In the genomic region with DNA sequence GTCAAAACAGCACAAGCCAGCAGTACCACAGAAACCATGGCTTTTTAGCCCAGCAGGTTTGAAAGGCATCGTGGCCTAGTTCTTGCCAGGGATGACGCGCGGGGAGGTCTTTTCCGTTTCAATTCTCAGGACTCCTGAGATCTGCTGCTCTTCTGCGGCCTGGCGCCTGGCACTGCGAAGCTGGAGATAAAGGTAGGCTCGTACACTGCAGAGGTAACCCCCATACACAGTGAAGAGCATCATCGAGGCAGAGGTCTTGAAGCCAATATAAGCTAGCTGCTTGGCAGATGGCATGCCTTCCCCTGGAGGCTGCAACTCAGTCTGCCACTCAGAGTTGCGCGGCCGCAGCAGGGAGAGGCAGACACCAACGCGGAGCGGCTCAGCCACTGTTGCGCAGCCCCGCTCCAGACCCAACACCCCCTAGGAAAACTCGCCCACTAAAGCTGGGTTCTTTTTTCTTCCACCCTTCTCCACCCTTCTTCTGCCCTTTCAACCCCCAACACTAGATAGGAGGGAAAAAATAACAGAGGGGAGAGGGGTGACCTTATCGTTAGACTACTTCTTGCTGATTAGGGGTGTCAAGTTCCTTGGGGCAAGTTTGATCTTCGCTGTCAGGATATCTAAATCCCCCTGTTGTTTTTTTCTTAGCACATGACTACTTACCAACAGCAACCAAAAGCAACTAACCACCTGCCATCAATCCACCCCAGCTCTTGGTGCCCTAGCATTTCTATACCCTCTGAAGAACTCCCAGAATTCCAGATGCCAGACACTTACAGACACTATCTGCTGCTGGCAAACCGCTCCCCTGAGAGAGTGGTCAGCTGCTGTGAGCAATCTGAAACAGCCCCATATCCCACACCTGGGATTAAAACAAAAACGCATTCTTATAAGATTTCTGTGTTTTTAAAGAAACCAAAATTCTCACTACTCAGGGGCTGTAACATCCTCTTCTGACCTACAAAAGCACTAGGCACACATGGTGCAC, we compare ENCODE assay signal across 29 mouse cellular contexts. TPM values are rescaled to one million over a fixed set of nuclear protein-coding genes. Genes with fewer than 3 reads are reported as not detected.
DNase-seq lines count a peak whose midpoint lies in the region; ATAC-seq and TF ChIP-seq lines count a peak whose summit lies in the region.
"Had no signal": no experiment of that assay in that cellular context is flagged by ENCODE, and none has a peak within 500 bp of the region (broad histone marks: within the 10 kb centered on the region; RNA-seq: fewer than 3 reads in every experiment).

No protein-coding gene starts in this region.

- peak overlapping the region; percentile 54 for H3K4me2 ChIP-seq in heart, embryonic 12.5 days
- no peak overlapping the region for H3K4me2 ChIP-seq in liver, embryonic 14.5 days (ENCODE audit: low read depth)
- no peak overlapping the region for H3K4me2 ChIP-seq in hindbrain, embryonic 11.5 days (replicated peaks; ENCODE audit: low read depth, low read length)
- H3K4me2 ChIP-seq: limb, embryonic 13.5 days had no signal

- peaks cover 23% of the 10 kb centered on the region; the same call in 1 of the 2 replicates for H3K36me3 ChIP-seq in heart, embryonic 12.5 days
- peaks cover 11% of the 10 kb centered on the region for H3K36me3 ChIP-seq in liver, embryonic 14.5 days (replicated peaks; ENCODE audit: control insufficient read depth, insufficient read depth, low read depth)
- no peaks in the 10 kb centered on the region for H3K36me3 ChIP-seq in hindbrain, embryonic 11.5 days (ENCODE audit: control insufficient read depth, insufficient read depth, low read length)

- H3K4me3 ChIP-seq in heart, embryonic 12.5 days, result peak overlapping the region; percentile 17; the same call in 1 of the 2 replicates
- H3K4me3 ChIP-seq in layer of hippocampus, adult 2 months, result no peak overlapping the region
- H3K4me3 ChIP-seq in liver, embryonic 14.5 days (ENCODE audit: insufficient read depth in 1 of 2, low read depth in 2 of 2, low read length in 2 of 2), result no peak overlapping the region
- no peak overlapping the region for H3K4me3 ChIP-seq in hindbrain, embryonic 11.5 days (ENCODE audit: low read depth, low read length)
- H3K4me3 ChIP-seq: forebrain, embryonic 10.5 days; limb, embryonic 13.5 days had no signal

- peaks cover 26% of the 10 kb centered on the region for H3K4me1 ChIP-seq in heart, embryonic 12.5 days (replicated peaks)
- H3K4me1 ChIP-seq in liver, embryonic 14.5 days (replicated peaks; ENCODE audit: control insufficient read depth in 2 of 2, insufficient read depth in 2 of 2, low read length in 1 of 2), result peaks cover 19 to 48% of the 10 kb centered on the region in 2 experiments
- H3K4me1 ChIP-seq in hindbrain, embryonic 11.5 days (replicated peaks; ENCODE audit: control insufficient read depth, insufficient read depth, low read length), result no peaks in the 10 kb centered on the region
- H3K4me1 ChIP-seq: forebrain, embryonic 10.5 days; limb, embryonic 13.5 days had no signal

- H3K27ac ChIP-seq in heart, embryonic 12.5 days (ENCODE audit: poor library complexity, severe bottlenecking), result peak overlapping the region; percentile 62
- H3K27ac ChIP-seq in layer of hippocampus, adult 2 months, result peak overlapping the region; percentile 70
- H3K27ac ChIP-seq in liver, embryonic 14.5 days, result no peak overlapping the region
- no peak overlapping the region for H3K27ac ChIP-seq in hindbrain, embryonic 11.5 days (ENCODE audit: low read depth, low read length)
- H3K27ac ChIP-seq: forebrain, embryonic 10.5 days; limb, embryonic 13.5 days had no signal

- ATAC-seq in heart, embryonic 12.5 days (ENCODE audit: insufficient number of reproducible peaks, low FRiP score), result peak; percentile 10; the same call in 1 of the 2 replicates
- ATAC-seq in liver, embryonic 14.5 days (ENCODE audit: insufficient read depth), result peak; percentile 11; the same call in 1 of the 2 replicates
- no peak for ATAC-seq in hindbrain, embryonic 11.5 days (ENCODE audit: low FRiP score)
- ATAC-seq: activated CD4-positive, CD25-positive, alpha-beta regulatory T cell, adult 4 months; forebrain, embryonic 16.5 days; hindbrain, embryonic 16.5 days; intestine, embryonic 16.5 days had no signal

- no peaks in the 10 kb centered on the region for H3K27me3 ChIP-seq in heart, embryonic 12.5 days (replicated peaks)
- H3K27me3 ChIP-seq in liver, embryonic 14.5 days (ENCODE audit: control insufficient read depth, insufficient read depth, low read length), result no peaks in the 10 kb centered on the region
- no peaks in the 10 kb centered on the region for H3K27me3 ChIP-seq in hindbrain, embryonic 11.5 days (ENCODE audit: control insufficient read depth, insufficient read depth, low read length)
- H3K27me3 ChIP-seq: limb, embryonic 13.5 days had no signal

- intact Hi-C loops in heart, postnatal 25 days (cut with DNase I), result no loop called here

- 0 out of 2 replicates have a peak overlapping the region, but pooled peaks have one; percentile 8 for H3K9ac ChIP-seq in heart, embryonic 12.5 days
- no peak overlapping the region for H3K9ac ChIP-seq in liver, embryonic 14.5 days (replicated peaks)
- H3K9ac ChIP-seq in hindbrain, embryonic 11.5 days (ENCODE audit: low read depth, low read length), result no peak overlapping the region
- H3K9ac ChIP-seq: limb, embryonic 13.5 days had no signal

- 35% methylated on average over 23 of the region's 23 CpGs for WGBS in heart, embryonic 12.5 days
- WGBS in liver, embryonic 14.5 days (ENCODE audit: insufficient replicate concordance), result 65% methylated on average over 23 of the region's 23 CpGs
- 91% methylated on average over 23 of the region's 23 CpGs for WGBS in hindbrain, embryonic 11.5 days

- H3K9me3 ChIP-seq in heart, embryonic 12.5 days (replicated peaks), result no peaks in the 10 kb centered on the region
- H3K9me3 ChIP-seq in liver, embryonic 14.5 days (ENCODE audit: control insufficient read depth, low read length), result no peaks in the 10 kb centered on the region
- no peaks in the 10 kb centered on the region for H3K9me3 ChIP-seq in hindbrain, embryonic 11.5 days (ENCODE audit: control insufficient read depth, low read length)
- H3K9me3 ChIP-seq: forebrain, embryonic 10.5 days; G1E; limb, embryonic 13.5 days had no signal

- TF ChIP-seq CTCF in layer of hippocampus, adult 2 months (conservative IDR thresholded peaks at IDR 0.05), result no peak
- no peak for TF ChIP-seq CTCF in liver, embryonic 14.5 days (IDR thresholded peaks at IDR 0.05; ENCODE audit: low read depth)

- TF ChIP-seq EP300 in liver, embryonic 14.5 days (IDR thresholded peaks at IDR 0.05; ENCODE audit: low read depth), result no peak

- no peak for DNase-seq in heart, postnatal 25 days (ENCODE audit: low spot score)
- DNase-seq in layer of hippocampus, adult 2 months (ENCODE audit: low spot score in 2 of 2), result no peak
- DNase-seq in layer of hippocampus, postnatal 14 days (ENCODE audit: low spot score in 2 of 2), result no peak
- DNase-seq in MEL-GATA-1-ER (ENCODE audit: extremely low read depth, low read depth), result peak; percentile 42
- DNase-seq in liver, embryonic 14.5 days (ENCODE audit: low read depth in 3 of 3, low spot score in 3 of 3), result no peak
- no peak for DNase-seq in thymus, postnatal 14 days
- DNase-seq in hindbrain, embryonic 11.5 days (ENCODE audit: low spot score), result no peak
- DNase-seq: adrenal gland, adult 8-10 months; cerebellum, adult 18-20 months; cerebellum, postnatal 14 days; gastrocnemius, postnatal 14 days; kidney, postnatal 36 days; lung, adult 2 months; lung, postnatal 14 days; midbrain, embryonic 14.5 days; right cerebral cortex, postnatal 14 days; spleen, adult 18-20 months; thymus, postnatal 36 days had no signal

RNA-seq across cellular contexts. Expression of gene Atf6, which starts 16.6 kb away (rescaled TPM):
- 15.0 and 16.7 TPM in 2 replicates for polyA plus RNA-seq in heart, embryonic 12.5 days (2016; fragmentation: Nextera tagmentation; extraction: Ambion mirVana)
- total RNA-seq in heart, postnatal 25 days (2021), result 10 to 100 TPM; 56.5 to 58.9 TPM
- 10 to 100 TPM; 51.2 to 51.3 TPM for total RNA-seq in layer of hippocampus, adult 2 months (2021)
- 10 to 100 TPM; 34.3 to 35.5 TPM for total RNA-seq in layer of hippocampus, postnatal 14 days (2021)
- polyA plus RNA-seq in liver, embryonic 14.5 days (2012; rRNA removed), result 3.7 and 4.8 TPM in 2 replicates
- 6.6 and 8.2 TPM in 2 replicates for polyA plus RNA-seq in liver, embryonic 14.5 days (2014; fragmentation: Nextera tagmentation; extraction: Ambion mirVana)
- 10.2 TPM in 2 replicates for polyA plus RNA-seq in hindbrain, embryonic 11.5 days (2014; fragmentation: Nextera tagmentation; extraction: Ambion mirVana)

RNA-seq across cellular contexts. Expression of gene Gm26620, which starts 33.9 kb away (rescaled TPM):
- 0.43 and 0.62 TPM in 2 replicates for polyA plus RNA-seq in heart, embryonic 12.5 days (2016; fragmentation: Nextera tagmentation; extraction: Ambion mirVana)
- total RNA-seq in heart, postnatal 25 days (2021), result under 1 TPM; 0.31 to 0.34 TPM
- under 1 TPM; 0.76 to 0.79 TPM for total RNA-seq in layer of hippocampus, adult 2 months (2021)
- 1 to 10 TPM in 1 of 2 experiments, under 1 TPM in 1; 0.85 to 1.1 TPM for total RNA-seq in layer of hippocampus, postnatal 14 days (2021)
- 0.26 and 0.54 TPM in 2 replicates for polyA plus RNA-seq in liver, embryonic 14.5 days (2012; rRNA removed)
- 0.38 and 0.47 TPM in 2 replicates for polyA plus RNA-seq in liver, embryonic 14.5 days (2014; fragmentation: Nextera tagmentation; extraction: Ambion mirVana)
- polyA plus RNA-seq in hindbrain, embryonic 11.5 days (2014; fragmentation: Nextera tagmentation; extraction: Ambion mirVana), result not detected in 2 replicates
- total RNA-seq: hematopoietic stem cell, adult 5-6 weeks had no signal
- polyA plus RNA-seq: activated CD4-positive, CD25-positive, alpha-beta regulatory T cell, adult 4 months; embryonic facial prominence, embryonic 11.5 days; kidney, embryonic 14.5 days had no signal

RNA-seq across cellular contexts. Expression of gene Dusp12, which starts 34.4 kb away (rescaled TPM):
- 28.4 and 28.8 TPM in 2 replicates for polyA plus RNA-seq in heart, embryonic 12.5 days (2016; fragmentation: Nextera tagmentation; extraction: Ambion mirVana)
- 1 to 10 TPM; 6.7 to 7.0 TPM for total RNA-seq in heart, postnatal 25 days (2021)
- total RNA-seq in layer of hippocampus, adult 2 months (2021), result 10 to 100 TPM; 15.2 to 19.0 TPM
- 10 to 100 TPM; 12.5 to 18.2 TPM for total RNA-seq in layer of hippocampus, postnatal 14 days (2021)
- polyA plus RNA-seq in liver, embryonic 14.5 days (2012; rRNA removed), result 9.5 and 13.6 TPM in 2 replicates
- 19.1 and 20.4 TPM in 2 replicates for polyA plus RNA-seq in liver, embryonic 14.5 days (2014; fragmentation: Nextera tagmentation; extraction: Ambion mirVana)
- polyA plus RNA-seq in hindbrain, embryonic 11.5 days (2014; fragmentation: Nextera tagmentation; extraction: Ambion mirVana), result 33.2 and 36.6 TPM in 2 replicates

Comparison
In these comparisons a context has a peak if more than half of its experiments do, and no peak if none do; other contexts are left out.
1. H3K27ac ChIP-seq: peak in heart, embryonic 12.5 days (single experiment) and layer of hippocampus, adult 2 months (single experiment); none in liver, embryonic 14.5 days (single experiment) and hindbrain, embryonic 11.5 days (single experiment).